Mouse (Mus musculus): ENCODE data around the gene Itga11.
"Not testable (repeated sequence)": the region's sequence is repeated elsewhere in the genome, so short reads cannot be mapped to it uniquely, and the experiment has no call there.

The Itga11 gene

GRCm38 (mm10) chr9:62768361-62768760, 90.7 kb downstream of the Itga11 start:
- no peak for DNase-seq

- no peak for DNase-seq
Observed at GRCm38 (mm10) chr9:62772746-62773145, 95.1 kb downstream of the Itga11 start.

- no peak for DNase-seq
Observed at GRCm38 (mm10) chr9:62775464-62775863, 97.8 kb downstream of the Itga11 start.

- peak; percentile 69 for DNase-seq
Observed at GRCm38 (mm10) chr9:62777461-62777860, 99.8 kb downstream of the Itga11 start.

GRCm38 (mm10) chr9:62778721-62779120, 101.1 kb downstream of the Itga11 start:
- no peak for DNase-seq

- DNase-seq, result no peak
Observed at GRCm38 (mm10) chr9:62781965-62782364, 104.3 kb downstream of the Itga11 start.

- peak; percentile 18 for DNase-seq
Observed at GRCm38 (mm10) chr9:62782976-62783781, 105.6 kb downstream of the Itga11 start.

GRCm38 (mm10) chr9:62784233-62784632, 106.6 kb downstream of the Itga11 start:
- no peak for DNase-seq

- DNase-seq, result no peak
Observed at GRCm38 (mm10) chr9:62786721-62787120, 109.1 kb downstream of the Itga11 start.

- DNase-seq, result no peak
Observed at GRCm38 (mm10) chr9:62789856-62790255, 112.2 kb downstream of the Itga11 start.

- not testable (repeated sequence) for DNase-seq
Observed at GRCm38 (mm10) chr9:62799218-62799617, 121.6 kb downstream of the Itga11 start.

- DNase-seq, result no peak
Observed at GRCm38 (mm10) chr9:62810095-62810494, 132.5 kb downstream of the Itga11 start.

GRCm38 (mm10) chr9:62810543-62811515, 133.2 kb downstream of the Itga11 start:
- peak; percentile 38 for DNase-seq

- DNase-seq, result peak; percentile 93
Observed at GRCm38 (mm10) chr9:62811516-62812121, 134.0 kb downstream of the Itga11 start, which contains the start of gene Fem1b. Fem1b (minus strand) TSS chr9:62811934.

GRCm38 (mm10) chr9:62812216-62813049, 134.8 kb downstream of the Itga11 start:
- no peak for DNase-seq

GRCm38 (mm10) chr9:62814751-62815150, 137.1 kb downstream of the Itga11 start:
- DNase-seq, result no peak

GRCm38 (mm10) chr9:62816323-62817098, 138.9 kb downstream of the Itga11 start:
- no peak for DNase-seq

GRCm38 (mm10) chr9:62817099-62817571, 139.5 kb downstream of the Itga11 start:
- DNase-seq, result no peak

- no peak for DNase-seq
Observed at GRCm38 (mm10) chr9:62817828-62818614, 140.4 kb downstream of the Itga11 start.

- DNase-seq, result no peak
Observed at GRCm38 (mm10) chr9:62819494-62819893, 141.9 kb downstream of the Itga11 start.
